Mouse (Mus musculus) intestine, embryonic 16.5 days (tissue): ENCODE results near the gene Rreb1. TPM values are rescaled to one million over a fixed set of nuclear protein-coding genes. Genes with fewer than 3 reads are reported as not detected.

Experiments used
- ATAC-seq: fragments of 200-750 bp; cut with Nextera tagmentation; 2 replicates; pipeline ENCODE4 v1.8.0; 2017; ENCODE audit warnings: moderate TSS enrichment, moderate library complexity
- H3K27ac ChIP-seq: fragments of 300-500 bp; sonication (generic); 2 replicates; pipeline ENCODE4 v1.5.1; 2014; ENCODE audit warnings: mild to moderate bottlenecking, low read length
- H3K27me3 ChIP-seq: fragments of 300-500 bp; sonication (generic); replicated peaks from 2 replicates; pipeline ENCODE4 v1.6.1; 2014; ENCODE audit warnings: low read length, control low read depth, mixed read lengths; ENCODE audit not compliant: control insufficient read depth, insufficient read depth
- H3K36me3 ChIP-seq: fragments of 300-500 bp; sonication (generic); 2 replicates; pipeline ENCODE4 v1.6.1; 2014; ENCODE audit warnings: low read length, control low read depth; ENCODE audit not compliant: control insufficient read depth, insufficient read depth
- H3K4me1 ChIP-seq: fragments of 300-500 bp; sonication (generic); 2 replicates; pipeline ENCODE4 v1.6.1; 2014; ENCODE audit warnings: low read length, control low read depth, mixed read lengths; ENCODE audit not compliant: control insufficient read depth, insufficient read depth
- H3K4me2 ChIP-seq: fragments of 300-500 bp; sonication (generic); 2 replicates; pipeline ENCODE4 v1.6.1; 2014; ENCODE audit warnings: low read depth, low read length, control low read depth
- H3K4me3 ChIP-seq: fragments of 300-500 bp; sonication (generic); 2 replicates; pipeline ENCODE4 v1.5.1; 2014; ENCODE audit warnings: mild to moderate bottlenecking, low read length
- H3K9ac ChIP-seq: fragments of 300-500 bp; sonication (generic); 2 replicates; pipeline ENCODE4 v1.6.1; 2014; ENCODE audit warnings: low read depth, low read length
- H3K9me3 ChIP-seq: fragments of 300-500 bp; sonication (generic); 2 replicates; pipeline ENCODE4 v1.6.1; 2016; ENCODE audit warnings: low read length, control low read depth; ENCODE audit not compliant: control insufficient read depth
- WGBS: fragments of 180-500 bp; shearing (Covaris S2); extraction: QIAGEN DNeasy Blood & Tissue Kit; methylation state at CpG from one replicate; pipeline ENCODE4 v1.1.7; 2014; 5-methylcytosine and 5-hydroxymethylcytosine counted together
- polyA plus RNA-seq: library from polyadenylated mRNA; unstranded; fragments of >200 nt; fragmentation: Nextera tagmentation; extraction: Ambion mirVana; gene quantifications from 2 replicates; pipeline ENCODE4 v1.2.1, GENCODE M21; 2015

Gene Rreb1
- polyA plus RNA-seq, 1 experiment from 2014 or later = 13.7 TPM

DNA sequence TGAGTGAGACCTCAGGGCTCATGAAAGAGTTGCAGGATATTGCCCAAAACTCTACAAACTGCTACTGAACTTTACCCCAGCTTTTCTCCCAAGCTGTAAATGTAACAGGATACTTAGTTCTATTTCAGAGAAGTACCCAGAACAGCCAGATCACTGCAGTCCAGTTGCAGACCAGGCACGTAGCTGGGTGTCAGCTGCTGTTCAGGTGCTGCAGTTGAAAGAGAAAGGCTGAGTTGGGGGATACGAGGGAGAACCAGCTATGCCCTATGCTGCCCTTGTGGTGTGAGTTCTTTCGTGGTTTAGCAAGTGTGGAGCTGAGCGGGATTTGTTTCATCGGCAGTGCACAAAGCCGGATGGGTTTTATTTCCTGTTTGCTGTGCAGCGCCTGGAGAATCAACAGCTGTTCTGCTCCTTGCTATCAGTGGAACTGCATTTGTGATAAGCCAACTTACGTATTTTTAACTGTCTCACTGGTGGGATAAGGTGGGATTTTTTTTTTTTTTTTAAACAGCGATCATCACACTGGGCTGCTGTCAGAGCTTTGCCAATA is 102.5 kb downstream of the Rreb1 start:
- peak; percentile 33; the same call in 1 of the 2 replicates for ATAC-seq
- 23% methylated on average over 9 of the region's 9 CpGs for WGBS
- H3K9me3 ChIP-seq = no peaks in the 10 kb centered on the region
- peak overlapping the region; percentile 53 for H3K9ac ChIP-seq
- H3K4me1 ChIP-seq = peaks cover 72% of the 10 kb centered on the region
- H3K4me2 ChIP-seq = peak overlapping the region; percentile 34
- H3K27me3 ChIP-seq = no peaks in the 10 kb centered on the region
- H3K36me3 ChIP-seq = no peaks in the 10 kb centered on the region
- no peak overlapping the region for H3K4me3 ChIP-seq
- peak overlapping the region; percentile 79 for H3K27ac ChIP-seq

DNA sequence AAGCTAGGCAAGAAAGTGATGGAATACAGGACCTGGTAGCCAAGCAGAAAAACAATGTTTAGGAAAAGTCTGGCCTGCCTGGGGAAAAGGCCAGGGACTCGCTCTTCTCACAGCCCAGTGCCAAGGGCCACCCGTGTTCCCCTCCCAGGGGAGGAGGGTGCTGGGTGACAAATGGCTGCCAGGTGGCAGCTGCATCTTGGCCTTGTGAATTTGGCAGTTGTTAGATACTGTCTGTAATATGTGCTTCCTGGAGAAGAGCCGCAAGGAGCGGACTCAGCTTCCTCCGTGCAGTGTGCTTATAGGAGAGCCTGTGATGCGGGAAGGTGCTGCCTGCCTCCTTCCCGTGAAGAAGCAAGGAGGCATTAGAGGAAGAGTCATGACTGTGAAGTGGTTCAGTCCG is 104.3 kb downstream of the Rreb1 start:
- no peaks in the 10 kb centered on the region for H3K27me3 ChIP-seq
- no peaks in the 10 kb centered on the region for H3K9me3 ChIP-seq
- H3K4me1 ChIP-seq = peaks cover 56% of the 10 kb centered on the region
- H3K9ac ChIP-seq = no peak overlapping the region
- H3K4me2 ChIP-seq = no peak overlapping the region
- no peak overlapping the region for H3K4me3 ChIP-seq
- 55% methylated on average over 8 of the region's 8 CpGs for WGBS
- H3K27ac ChIP-seq = peak overlapping the region; percentile 22
- no peaks in the 10 kb centered on the region for H3K36me3 ChIP-seq
- ATAC-seq = no peak

DNA sequence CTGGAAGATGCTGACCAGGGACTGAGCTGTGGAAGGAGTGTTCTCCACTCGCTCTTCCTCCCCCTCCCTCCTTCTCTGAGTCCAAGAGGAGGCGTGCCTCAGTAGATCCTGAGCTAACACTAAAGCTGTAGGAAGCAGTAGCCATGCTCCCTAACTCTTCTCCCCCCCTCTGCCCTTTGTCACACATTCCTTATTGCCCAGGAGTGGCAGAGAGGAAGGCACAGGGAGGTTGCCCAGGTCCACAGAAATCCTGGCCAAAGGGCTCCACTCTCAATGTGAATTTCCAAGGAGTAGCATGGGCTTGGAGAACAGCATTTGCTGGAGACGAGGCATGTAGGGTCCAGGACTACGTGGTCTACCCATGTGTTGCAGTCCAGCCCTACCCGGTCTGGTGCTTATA is 104.8 kb downstream of the Rreb1 start:
- Histone ChIP-seq H3K36me3 (no peaks in the 10 kb centered on the region), H3K4me3 (no peak overlapping the region), H3K9me3 (no peaks in the 10 kb centered on the region), H3K4me1 (peaks cover 53% of the 10 kb centered on the region), H3K27me3 (no peaks in the 10 kb centered on the region), H3K9ac (no peak overlapping the region), H3K27ac (peak overlapping the region; percentile 21; the same call in 1 of the 2 replicates), H3K4me2 (no peak overlapping the region)
- WGBS = 82% methylated on average over 5 of the region's 5 CpGs
- peak; percentile 19; the same call in 1 of the 2 replicates for ATAC-seq

DNA sequence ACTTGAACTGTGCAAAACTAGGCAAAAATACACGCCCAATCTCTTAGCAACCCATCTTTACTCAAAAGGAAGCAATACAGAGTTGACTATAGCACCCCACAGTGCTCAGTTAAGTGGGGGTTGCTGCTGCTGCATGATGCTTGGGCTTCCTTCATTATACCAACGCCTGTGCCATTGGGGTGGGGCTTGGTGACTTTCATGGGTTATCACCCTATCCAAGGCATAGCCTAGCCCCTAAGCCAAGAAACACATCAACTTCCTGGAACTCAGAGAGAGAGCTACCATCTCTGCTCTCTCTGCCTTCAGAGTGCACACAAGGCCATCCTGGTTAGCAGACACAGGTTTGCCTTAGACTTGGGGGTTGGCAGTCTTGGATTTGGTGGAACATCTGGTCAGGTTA is 107.2 kb downstream of the Rreb1 start:
- H3K36me3 ChIP-seq = no peaks in the 10 kb centered on the region; the same call in 1 of the 2 replicates
- H3K4me1 ChIP-seq = peaks cover 34% of the 10 kb centered on the region
- H3K27ac ChIP-seq = no peak overlapping the region
- no peak for ATAC-seq
- H3K4me3 ChIP-seq = no peak overlapping the region
- no peak overlapping the region for H3K9ac ChIP-seq
- H3K9me3 ChIP-seq = no peaks in the 10 kb centered on the region
- H3K4me2 ChIP-seq = no peak overlapping the region
- no peaks in the 10 kb centered on the region for H3K27me3 ChIP-seq
- 80% methylated on average over 2 of the region's 2 CpGs for WGBS

GRCm38 (mm10) chr13:37886024-37886423 is 107.8 kb downstream of the Rreb1 start:
- no peak for ATAC-seq
- no peak overlapping the region for H3K4me3 ChIP-seq
- no peaks in the 10 kb centered on the region for H3K9me3 ChIP-seq
- peaks cover 28% of the 10 kb centered on the region for H3K4me1 ChIP-seq
- H3K27me3 ChIP-seq = no peaks in the 10 kb centered on the region
- no peaks in the 10 kb centered on the region; the same call in 1 of the 2 replicates for H3K36me3 ChIP-seq
- WGBS = 67% methylated on average over 6 of the region's 6 CpGs
- no peak overlapping the region for H3K9ac ChIP-seq
- no peak overlapping the region for H3K4me2 ChIP-seq
- H3K27ac ChIP-seq = no peak overlapping the region

DNA sequence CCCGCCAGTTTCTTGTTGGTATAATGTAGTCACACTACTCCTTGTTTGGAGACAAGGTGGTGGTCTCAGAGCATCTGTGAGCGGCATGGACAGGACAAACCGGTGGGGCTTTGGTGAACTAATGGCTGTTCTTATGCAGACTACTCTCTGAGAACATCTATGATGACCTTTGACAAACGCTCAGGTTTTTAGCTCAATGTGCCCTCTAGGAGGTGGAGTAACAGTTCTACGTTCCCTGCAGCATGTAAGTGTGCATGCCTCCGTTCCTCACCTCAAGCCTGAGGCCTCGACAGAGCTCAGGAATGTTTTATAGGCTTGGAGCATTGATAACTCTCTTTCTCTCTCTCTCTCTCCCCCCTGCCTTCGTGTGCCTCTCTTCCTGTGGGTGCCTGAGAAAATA is 116.6 kb downstream of the Rreb1 start:
- 67% methylated on average over 8 of the region's 8 CpGs for WGBS
- Histone ChIP-seq H3K4me2 (no peak overlapping the region), H3K4me1 (peaks cover 20% of the 10 kb centered on the region), H3K9me3 (no peaks in the 10 kb centered on the region), H3K9ac (no peak overlapping the region), H3K27ac (peak overlapping the region; percentile 75), H3K4me3 (no peak overlapping the region), H3K27me3 (no peaks in the 10 kb centered on the region), H3K36me3 (peaks cover 6% of the 10 kb centered on the region; the same call in 1 of the 2 replicates)
- ATAC-seq = no peak

GRCm38 (mm10) chr13:37895564-37896254 is 117.5 kb downstream of the Rreb1 start:
- no peak overlapping the region for H3K4me3 ChIP-seq
- ATAC-seq = peak; percentile 89
- peak overlapping the region; percentile 75 for H3K27ac ChIP-seq
- 56% methylated on average over 6 of the region's 6 CpGs for WGBS
- H3K4me1 ChIP-seq = peaks cover 20% of the 10 kb centered on the region
- H3K36me3 ChIP-seq = peaks cover 14% of the 10 kb centered on the region
- H3K9ac ChIP-seq = no peak overlapping the region
- no peak overlapping the region for H3K4me2 ChIP-seq
- no peaks in the 10 kb centered on the region for H3K9me3 ChIP-seq
- H3K27me3 ChIP-seq = no peaks in the 10 kb centered on the region

GRCm38 (mm10) chr13:37896423-37896822 is 118.2 kb downstream of the Rreb1 start:
- Histone ChIP-seq H3K4me3 (no peak overlapping the region), H3K9ac (no peak overlapping the region), H3K4me2 (no peak overlapping the region), H3K36me3 (peaks cover 15% of the 10 kb centered on the region), H3K4me1 (peaks cover 19% of the 10 kb centered on the region), H3K9me3 (no peaks in the 10 kb centered on the region), H3K27me3 (no peaks in the 10 kb centered on the region), H3K27ac (no peak overlapping the region)
- 77% methylated on average over 1 of the region's 1 CpGs for WGBS
- no peak for ATAC-seq

- 67% methylated on average over 5 of the region's 5 CpGs for WGBS
- H3K36me3 ChIP-seq = peaks cover 16% of the 10 kb centered on the region
- H3K27me3 ChIP-seq = no peaks in the 10 kb centered on the region
- no peak overlapping the region for H3K4me3 ChIP-seq
- H3K4me2 ChIP-seq = no peak overlapping the region
- peaks cover 13% of the 10 kb centered on the region for H3K4me1 ChIP-seq
- H3K9me3 ChIP-seq = no peaks in the 10 kb centered on the region
- peak overlapping the region; percentile 39; the same call in 1 of the 2 replicates for H3K27ac ChIP-seq
- no peak overlapping the region for H3K9ac ChIP-seq
- peak; percentile 54 for ATAC-seq
Measured at GRCm38 (mm10) chr13:37898772-37899171, 120.6 kb downstream of the Rreb1 start.
